Mouse (Mus musculus) lung, adult 2 months (tissue): Measurements from ENCODE around the gene E130114P18Rik. TPM values are rescaled to one million over a fixed set of nuclear protein-coding genes. Genes with fewer than 3 reads are reported as not detected.

Source experiments
- DNase-seq: peaks from one replicate; pipeline ENCODE4 v3.0.0; 2022
- H3K4me1 ChIP-seq: fragments of 200-500 bp; 2 replicates; pipeline ENCODE4 v1.6.1; 2011; ENCODE audit warnings: low read length; ENCODE audit not compliant: control insufficient read depth, insufficient read depth
- H3K4me3 ChIP-seq: fragments of 200-500 bp; replicated peaks from 2 replicates; pipeline ENCODE3; 2011; ENCODE audit warnings: low read depth, mild to moderate bottlenecking, control low read depth, low read length; ENCODE audit errors: extremely low read depth
- CTCF ChIP-seq: fragments of 200-500 bp; IDR thresholded peaks from 2 replicates; pipeline ENCODE4 v1.5.1; 2011; ENCODE audit warnings: mild to moderate bottlenecking, low read length, control low read depth; ENCODE audit not compliant: insufficient read depth
- POLR2A ChIP-seq: fragments of 200-500 bp; IDR thresholded peaks from 2 replicates; pipeline ENCODE4 v1.6.1; 2011; ENCODE audit warnings: low read depth, mild to moderate bottlenecking, control low read depth, low read length, borderline replicate concordance; ENCODE audit errors: extremely low read depth
- WGBS: fragments of 180-500 bp; shearing (Covaris S2); methylation state at CpG from one replicate; pipeline ENCODE4 v1.1.7; 2018; 5-methylcytosine and 5-hydroxymethylcytosine counted together
- polyA plus RNA-seq: library from polyadenylated mRNA; depleted of rRNA; stranded (reverse); fragments of >200 nt; gene quantifications from 2 replicates; pipeline ENCODE4 v1.2.3, GENCODE M21; 2012

Gene E130114P18Rik
- polyA plus RNA-seq, 1 experiment = 0.17 TPM

DNA sequence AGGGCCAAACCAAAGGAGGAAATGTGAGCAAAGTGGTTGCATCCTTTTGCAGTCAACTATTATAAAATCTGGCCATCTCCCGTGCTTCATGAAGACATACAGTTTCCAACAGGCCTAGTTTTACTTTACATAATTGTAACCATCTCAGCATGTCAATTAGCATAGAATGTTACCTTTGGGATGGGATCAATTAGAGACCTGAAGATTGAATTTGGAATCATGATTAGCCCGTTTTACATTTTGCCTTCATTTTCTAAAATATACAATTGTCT lies 129.5 kb downstream of the E130114P18Rik start:
- 79% methylated on average over 2 of the region's 2 CpGs for WGBS
- DNase-seq = no peak

DNA sequence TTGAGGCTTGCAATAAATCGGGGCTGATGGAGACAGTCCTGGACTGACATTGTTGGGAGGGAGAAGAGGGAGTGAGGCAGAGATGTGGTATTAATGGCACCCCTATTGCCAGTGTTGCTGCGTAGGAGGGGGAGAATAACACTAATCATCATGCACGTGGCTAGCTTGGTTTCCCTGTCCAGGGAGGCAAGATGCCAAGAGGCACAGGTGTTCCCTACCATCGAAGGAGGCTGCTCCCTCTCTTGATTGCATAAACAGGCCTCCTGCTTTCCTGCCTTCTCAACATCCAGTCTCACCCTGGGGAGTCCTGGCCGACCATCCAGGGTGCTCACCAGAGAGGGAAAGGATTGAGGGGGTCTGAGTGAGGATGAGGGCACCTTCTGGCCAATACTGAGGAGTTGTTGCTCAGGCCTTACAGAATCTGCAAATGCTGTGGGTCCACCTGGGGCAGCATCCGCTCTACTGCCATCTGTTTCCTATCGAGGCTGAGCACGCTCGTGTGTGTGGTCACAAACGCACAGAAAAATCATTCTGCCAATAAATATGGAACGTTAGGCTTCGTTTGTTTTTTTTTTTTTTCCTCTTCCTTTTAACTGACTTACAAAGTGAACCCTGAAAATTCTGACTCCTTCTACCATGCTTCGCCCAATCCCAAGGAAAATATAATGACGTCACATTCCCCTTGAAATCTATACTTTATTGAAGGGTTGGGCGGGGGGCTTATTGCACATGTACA lies 130.0 kb downstream of the E130114P18Rik start:
- Histone ChIP-seq H3K4me3 (no peak overlapping the region), H3K4me1 (no peaks in the 10 kb centered on the region)
- 60% methylated on average over 15 of the region's 15 CpGs for WGBS
- no peak for DNase-seq
- TF ChIP-seq CTCF (no peak), POLR2A (no peak)

More for the DNA sequence above, 129.5 kb downstream of the E130114P18Rik start:
- Histone ChIP-seq H3K4me1 (no peaks in the 10 kb centered on the region), H3K4me3 (no peak overlapping the region)
- TF ChIP-seq POLR2A = no peak
- no peak for TF ChIP-seq CTCF

DNA sequence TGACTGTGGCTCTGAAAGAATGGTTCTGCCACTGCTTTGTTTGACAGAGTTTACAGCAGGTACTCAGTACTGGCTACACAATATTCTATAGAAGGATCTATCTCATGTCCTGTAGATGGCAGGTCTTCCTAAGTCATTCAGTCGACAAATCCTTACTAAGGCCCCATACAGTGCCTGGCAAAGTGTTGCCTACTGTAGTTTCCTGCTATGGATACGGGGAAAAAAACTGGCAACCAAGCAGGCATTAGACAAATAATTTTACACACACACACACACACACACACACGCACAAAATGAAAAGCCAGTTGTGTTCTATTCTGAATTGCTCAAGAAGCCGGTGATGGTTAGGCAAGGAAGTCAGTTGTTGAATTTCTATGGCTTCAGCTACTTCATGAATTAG lies 130.6 kb downstream of the E130114P18Rik start:
- WGBS = 86% methylated on average over 4 of the region's 4 CpGs
- Histone ChIP-seq H3K4me1 (no peaks in the 10 kb centered on the region), H3K4me3 (no peak overlapping the region)
- DNase-seq = no peak
- TF ChIP-seq POLR2A (no peak), CTCF (no peak)

DNA sequence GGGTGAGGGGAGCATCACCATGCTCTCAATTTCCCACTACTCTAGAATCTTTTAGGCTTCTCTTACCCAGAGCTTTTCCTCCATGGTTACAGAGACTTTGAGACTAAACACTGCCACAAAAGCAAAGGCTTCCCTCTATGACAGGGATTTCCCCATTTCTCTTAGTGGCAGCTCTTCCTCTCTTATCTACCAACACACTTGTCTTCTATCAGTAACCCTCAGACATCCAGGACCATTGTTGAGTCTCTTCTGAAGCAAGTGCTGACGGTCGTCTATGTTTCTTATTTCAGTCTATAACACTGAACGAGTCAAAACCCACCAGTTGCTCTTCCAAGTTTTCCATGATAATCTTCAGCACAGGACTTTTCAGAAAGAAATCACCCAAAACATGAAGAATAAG lies 137.5 kb downstream of the E130114P18Rik start:
- H3K4me3 ChIP-seq = no peak overlapping the region
- no peak for DNase-seq
- 51% methylated on average over 3 of the region's 3 CpGs for WGBS
- TF ChIP-seq CTCF (no peak), POLR2A (no peak)
- H3K4me1 ChIP-seq = no peaks in the 10 kb centered on the region

DNA sequence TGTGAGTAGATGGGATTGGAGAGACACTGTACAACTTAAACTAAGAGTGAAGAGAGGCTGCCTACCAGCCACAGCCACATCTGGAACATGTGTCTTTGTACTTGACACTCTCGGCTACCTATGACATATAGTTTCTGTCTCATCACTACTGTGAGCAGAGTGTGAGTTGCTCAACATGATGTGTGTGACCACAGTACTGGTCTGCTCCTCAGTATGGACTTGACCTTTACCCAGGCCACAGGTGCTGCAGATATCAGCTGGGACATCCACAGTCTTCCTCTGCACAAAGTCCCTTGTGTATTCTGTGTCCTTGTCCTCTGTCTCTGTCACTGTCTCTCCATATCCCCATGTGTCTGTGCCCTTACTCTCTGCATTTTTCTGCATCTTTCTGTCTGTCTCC lies 141.3 kb downstream of the E130114P18Rik start:
- H3K4me1 ChIP-seq = no peaks in the 10 kb centered on the region
- no peak for DNase-seq
- TF ChIP-seq CTCF = no peak
- no peak for TF ChIP-seq POLR2A
- no peak overlapping the region for H3K4me3 ChIP-seq
- 97% methylated on average over 1 of the region's 1 CpGs for WGBS

DNA sequence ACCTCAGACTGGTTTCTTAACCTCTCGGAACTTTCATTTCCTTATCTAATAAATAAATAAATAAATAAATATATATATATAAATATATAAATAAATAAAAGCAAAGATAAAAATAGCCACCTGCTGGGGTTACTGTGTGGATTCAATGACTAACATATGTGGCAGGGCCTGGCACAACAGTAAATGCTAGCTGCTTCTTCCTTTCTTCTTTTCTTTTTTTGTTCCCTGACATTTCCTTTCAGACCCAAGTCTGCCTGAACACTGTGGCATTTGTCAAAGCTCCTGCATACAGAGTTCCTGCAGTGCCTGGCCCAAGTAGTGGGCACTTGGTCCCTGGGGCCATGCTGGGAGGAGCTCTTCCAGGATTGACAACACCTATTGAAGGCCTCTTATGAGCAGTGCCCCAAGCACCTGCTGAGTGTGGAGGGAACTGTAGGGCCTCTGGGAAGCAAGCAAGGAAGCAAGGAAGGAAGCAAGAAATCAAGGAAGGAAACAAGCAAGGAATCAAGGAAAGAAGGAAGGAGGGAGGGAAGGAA lies 142.1 kb downstream of the E130114P18Rik start:
- WGBS = 63% methylated on average over 1 of the region's 1 CpGs
- DNase-seq = no peak
- TF ChIP-seq CTCF = no peak
- no peak for TF ChIP-seq POLR2A
- Histone ChIP-seq H3K4me1 (no peaks in the 10 kb centered on the region), H3K4me3 (no peak overlapping the region)

DNA sequence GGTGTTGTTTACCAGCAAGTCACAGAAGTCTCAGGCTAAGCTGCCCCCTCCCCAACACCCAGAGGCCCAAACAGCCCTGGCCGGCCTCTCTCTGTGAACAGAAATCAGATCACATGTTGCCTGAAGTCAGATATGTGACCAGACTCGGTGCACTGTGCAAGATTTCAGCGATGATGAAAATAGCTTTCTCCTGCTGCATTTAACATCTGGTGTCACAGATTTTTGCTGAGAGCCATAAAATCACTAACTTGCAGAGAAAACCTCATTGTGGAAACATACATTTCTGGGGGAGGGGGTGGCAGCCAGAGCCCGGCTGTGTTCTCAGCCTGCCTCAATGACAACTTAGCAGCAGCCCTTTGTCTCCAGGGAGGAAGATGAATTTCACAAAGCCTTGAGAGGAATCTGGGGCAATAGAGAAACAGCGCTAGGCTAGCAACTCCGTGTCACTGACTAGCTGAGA lies 142.6 kb downstream of the E130114P18Rik start:
- TF ChIP-seq POLR2A (no peak), CTCF (no peak)
- H3K4me3 ChIP-seq = no peak overlapping the region
- no peak for DNase-seq
- WGBS = 74% methylated on average over 6 of the region's 6 CpGs
- H3K4me1 ChIP-seq = no peaks in the 10 kb centered on the region

DNA sequence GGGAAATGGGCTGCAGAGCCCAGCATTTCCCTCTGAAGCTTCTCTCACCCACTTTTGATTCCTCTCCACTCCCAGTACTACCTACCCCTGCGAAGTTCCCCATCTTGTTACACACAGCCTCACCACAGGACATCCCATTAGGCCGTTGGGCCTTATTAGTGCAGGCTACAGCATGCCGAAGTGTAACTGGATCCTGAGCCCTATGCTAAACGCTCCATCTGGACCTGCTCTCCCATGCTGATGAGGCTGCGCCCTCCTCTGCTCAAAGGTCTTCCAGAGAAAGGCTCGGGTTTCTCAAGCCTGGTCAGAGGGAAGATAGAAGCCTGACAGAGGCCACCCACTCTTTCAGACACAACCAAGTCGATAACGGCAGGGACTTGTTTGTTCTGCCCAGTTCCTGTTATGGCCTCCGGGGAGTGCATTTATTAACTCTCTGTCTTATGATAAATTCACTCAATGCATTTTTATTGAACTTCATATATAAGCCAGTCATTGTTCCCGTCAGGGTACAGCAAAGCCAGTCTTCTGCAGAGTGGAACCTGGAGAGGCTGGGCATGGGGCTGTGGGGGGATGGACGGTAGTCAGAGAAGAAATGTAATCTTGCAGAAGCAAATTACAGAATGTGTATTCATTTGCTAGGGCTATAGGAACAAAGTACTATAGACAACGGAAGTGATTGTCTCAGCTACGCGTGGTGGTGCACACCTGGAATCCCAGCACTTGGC lies 148.8 kb downstream of the E130114P18Rik start:
- TF ChIP-seq POLR2A = no peak
- TF ChIP-seq CTCF = no peak
- Histone ChIP-seq H3K4me3 (no peak overlapping the region), H3K4me1 (no peaks in the 10 kb centered on the region)
- DNase-seq = no peak
- 51% methylated on average over 14 of the region's 14 CpGs for WGBS

DNA sequence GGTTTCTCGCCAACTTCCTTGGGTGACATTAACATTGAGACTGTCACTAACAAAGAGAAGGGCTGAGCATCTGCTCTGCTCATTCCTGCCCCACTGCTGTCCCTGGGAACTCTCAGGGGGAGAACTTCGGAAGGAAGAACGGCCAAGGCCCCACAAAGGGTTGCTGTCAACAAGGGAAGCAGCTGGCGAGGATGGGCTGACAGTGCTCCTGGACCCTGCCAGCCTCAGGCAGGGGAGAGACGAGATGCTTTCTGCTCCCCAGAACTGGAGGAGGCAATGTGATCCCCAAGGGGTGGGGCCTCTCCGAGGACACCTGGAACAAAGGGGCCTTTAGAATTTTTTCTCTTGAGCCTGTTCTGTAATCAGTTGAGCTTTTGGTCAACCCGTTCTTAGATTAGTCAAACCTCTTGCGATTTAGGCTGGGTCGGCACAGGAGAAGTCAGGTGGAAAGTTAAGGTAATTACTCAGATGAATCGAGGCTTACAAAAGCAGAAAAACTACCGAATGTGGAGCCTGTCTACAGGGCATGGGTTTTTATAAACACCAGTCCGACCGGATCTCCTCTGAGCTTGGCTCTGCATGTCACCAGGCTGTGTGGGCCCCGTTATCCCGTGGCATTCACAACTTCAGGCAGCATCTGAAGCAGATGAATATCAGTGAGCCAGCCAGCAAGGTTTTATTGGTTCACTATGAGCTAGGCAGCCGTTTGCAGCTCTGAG lies 151.7 kb downstream of the E130114P18Rik start:
- H3K4me3 ChIP-seq = no peak overlapping the region
- no peak for TF ChIP-seq CTCF
- no peak for TF ChIP-seq POLR2A
- H3K4me1 ChIP-seq = no peaks in the 10 kb centered on the region
- WGBS = 48% methylated on average over 16 of the region's 16 CpGs
- no peak for DNase-seq
